Mouse (Mus musculus): Measurements from ENCODE around the gene Naip2. TPM values are rescaled to one million over a fixed set of nuclear protein-coding genes. Genes with fewer than 3 reads are reported as not detected.
"Not testable (repeated sequence)": the region's sequence is repeated elsewhere in the genome, so short reads cannot be mapped to it uniquely, and the experiment has no call there.

Gene Naip2
- 0.17 and 0.47 TPM in 2 replicates for polyA plus RNA-seq (2015; fragmentation: Nextera tagmentation; extraction: Ambion mirVana)

DNA sequence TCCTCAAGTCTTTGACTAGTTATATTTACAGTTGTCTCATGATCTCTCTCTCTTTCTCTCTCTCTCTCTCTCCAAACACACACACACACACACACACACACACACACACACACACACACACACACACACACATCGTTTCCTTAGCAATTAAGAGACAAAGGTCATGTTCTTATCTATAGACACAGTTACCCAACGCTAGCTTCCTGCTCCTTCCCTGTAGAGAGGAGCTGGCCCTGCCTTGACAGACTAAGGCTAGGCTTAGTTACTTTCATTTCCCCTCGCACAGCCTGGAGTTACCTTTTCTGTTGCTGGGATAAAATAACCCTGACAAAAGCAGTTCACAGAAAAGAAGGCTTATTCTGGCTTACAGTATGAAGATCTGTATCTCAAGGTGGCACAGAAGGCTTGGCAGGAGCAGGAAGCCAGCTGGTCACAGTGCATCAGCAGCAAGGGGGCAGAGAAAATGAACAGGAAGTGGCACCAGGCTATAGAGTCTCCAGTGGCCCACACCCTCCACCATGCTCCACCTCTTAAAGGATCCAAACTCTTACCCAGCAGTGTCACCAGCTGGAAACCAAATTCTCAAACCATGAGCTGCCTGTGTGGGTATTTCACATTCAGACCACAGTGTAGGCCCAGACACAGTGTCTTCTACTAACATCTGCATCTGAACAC lies at the start of gene Naip2:
TSS of gene Naip2 (minus strand) at position 434 of the 675 bp plus-strand sequence.
- H3K36me3 ChIP-seq; H3K9ac ChIP-seq (replicated peaks); H3K9me3 ChIP-seq (replicated peaks); H3K27ac ChIP-seq (replicated peaks); H3K4me2 ChIP-seq; H3K4me1 ChIP-seq; ATAC-seq (ENCODE audit: low FRiP score); H3K4me3 ChIP-seq (replicated peaks); H3K27me3 ChIP-seq (replicated peaks): not testable (repeated sequence)
- 73% methylated on average over 3 of the region's 3 CpGs for WGBS

DNA sequence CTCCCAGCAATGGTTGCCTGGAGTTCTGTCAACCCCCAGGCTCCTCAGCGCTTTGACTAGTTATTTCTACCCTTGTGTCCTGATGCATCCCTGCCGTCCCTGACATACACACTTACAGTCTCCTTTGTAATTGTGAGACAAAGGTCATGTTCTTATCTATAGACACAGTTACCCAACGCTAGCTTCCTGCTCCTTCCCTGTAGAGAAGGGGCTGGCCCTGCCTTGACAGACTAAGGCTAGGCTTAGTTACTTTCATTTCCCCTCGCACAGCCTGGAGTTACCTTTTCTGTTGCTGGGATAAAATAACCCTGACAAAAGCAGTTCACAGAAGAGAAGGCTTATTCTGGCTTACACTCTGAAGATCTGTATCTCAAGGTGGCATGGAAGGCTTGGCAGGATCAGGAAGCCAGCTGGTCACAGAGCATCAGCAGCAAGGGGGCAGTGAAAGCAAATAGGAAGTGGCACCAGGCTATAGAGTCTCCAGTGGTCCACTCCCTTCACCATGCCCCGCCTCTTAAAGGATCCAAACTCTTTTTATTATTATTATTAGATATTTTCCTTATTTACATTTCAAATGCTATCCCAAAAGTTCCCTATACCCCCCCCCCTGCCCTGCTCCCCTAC lies 45.1 kb upstream of the Naip2 start:
- WGBS = 82% methylated on average over 5 of the region's 5 CpGs
- H3K4me3 ChIP-seq (replicated peaks); H3K4me2 ChIP-seq; H3K9me3 ChIP-seq (replicated peaks); H3K27me3 ChIP-seq (replicated peaks); H3K9ac ChIP-seq (replicated peaks); H3K27ac ChIP-seq (replicated peaks); H3K36me3 ChIP-seq; H3K4me1 ChIP-seq; ATAC-seq (ENCODE audit: low FRiP score): not testable (repeated sequence)

DNA sequence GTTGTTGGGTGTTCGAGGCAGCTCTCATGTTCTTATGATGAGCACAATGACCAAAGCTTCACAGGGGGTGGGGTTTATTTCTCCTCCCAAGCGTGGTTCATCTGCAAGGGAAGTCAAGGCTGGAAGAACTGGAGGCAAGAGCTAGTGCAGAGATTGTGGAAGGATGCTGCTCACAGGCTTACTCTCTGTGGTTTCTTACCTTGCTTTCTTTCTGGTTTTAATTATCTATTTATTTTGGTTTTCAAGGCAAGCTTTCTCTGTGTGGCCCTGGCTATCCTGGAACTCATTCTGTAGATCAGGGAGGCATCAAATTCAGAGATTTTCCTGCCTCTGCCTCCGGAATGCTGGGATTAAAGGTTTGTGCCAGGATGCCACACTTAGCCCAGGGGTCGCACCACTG lies 44.3 kb upstream of the Naip2 start, which contains the start of gene Naip5:
TSS of gene Naip5 (minus strand) at position 101 of the 400 bp plus-strand sequence.
- H3K4me1 ChIP-seq; H3K4me2 ChIP-seq; H3K4me3 ChIP-seq (replicated peaks); ATAC-seq (ENCODE audit: low FRiP score); H3K27me3 ChIP-seq (replicated peaks); H3K9ac ChIP-seq (replicated peaks); H3K27ac ChIP-seq (replicated peaks); H3K36me3 ChIP-seq; H3K9me3 ChIP-seq (replicated peaks): not testable (repeated sequence)
- 83% methylated on average over 4 of the region's 4 CpGs for WGBS

DNA sequence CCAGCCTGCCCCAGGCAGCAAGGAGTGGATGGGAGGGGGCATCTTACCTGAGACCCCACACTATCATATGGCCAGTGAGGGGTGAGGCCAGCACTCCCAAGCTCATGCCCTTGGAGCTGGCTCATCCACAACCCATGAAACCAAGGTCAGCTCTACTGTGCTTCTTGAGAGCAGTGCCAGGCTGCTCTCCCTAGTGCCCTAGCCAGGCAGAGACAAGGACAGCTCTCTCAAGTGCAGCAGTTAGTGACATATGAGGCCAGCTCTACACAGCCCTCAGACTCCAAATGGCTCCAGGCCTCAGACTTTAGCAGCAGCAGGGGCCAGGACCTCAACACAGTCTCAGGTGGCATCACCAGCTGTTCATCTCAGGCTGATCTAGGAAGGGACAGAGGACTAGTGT lies 41.8 kb upstream of the Naip2 start:
- Histone ChIP-seq H3K27me3 (replicated peaks) (no peaks in the 10 kb centered on the region), H3K4me2 (no peak overlapping the region), H3K4me3 (replicated peaks) (no peak overlapping the region), H3K9ac (replicated peaks) (no peak overlapping the region), H3K4me1 (no peaks in the 10 kb centered on the region), H3K27ac (replicated peaks) (no peak overlapping the region), H3K9me3 (replicated peaks) (no peaks in the 10 kb centered on the region), H3K36me3 (no peaks in the 10 kb centered on the region)
- ATAC-seq (ENCODE audit: low FRiP score) = no peak

DNA sequence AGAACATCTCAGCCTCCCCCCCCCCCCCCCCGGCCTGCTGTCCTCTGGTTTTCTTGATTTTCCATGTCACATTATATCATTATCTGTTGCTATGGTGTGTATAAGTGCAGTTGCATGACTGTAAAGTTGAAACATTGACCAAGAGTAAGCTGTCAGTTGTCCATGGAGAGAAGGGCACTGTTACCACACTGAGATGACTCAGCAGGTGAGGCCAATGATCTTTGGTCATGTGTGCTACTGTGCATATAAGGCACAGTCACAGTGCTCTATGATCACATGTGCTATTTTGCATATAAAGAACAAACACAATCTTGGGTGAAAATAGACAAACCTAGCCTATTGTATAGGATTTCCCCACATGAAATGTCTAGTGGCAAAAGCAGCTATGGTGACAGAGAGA lies 11.8 kb upstream of the Naip2 start:
- H3K27ac ChIP-seq (replicated peaks); ATAC-seq (ENCODE audit: low FRiP score); H3K4me2 ChIP-seq; H3K9me3 ChIP-seq (replicated peaks); H3K9ac ChIP-seq (replicated peaks); H3K4me3 ChIP-seq (replicated peaks); H3K4me1 ChIP-seq; H3K27me3 ChIP-seq (replicated peaks); H3K36me3 ChIP-seq: not testable (repeated sequence)
- 89% methylated on average over 1 of the region's 1 CpGs for WGBS

DNA sequence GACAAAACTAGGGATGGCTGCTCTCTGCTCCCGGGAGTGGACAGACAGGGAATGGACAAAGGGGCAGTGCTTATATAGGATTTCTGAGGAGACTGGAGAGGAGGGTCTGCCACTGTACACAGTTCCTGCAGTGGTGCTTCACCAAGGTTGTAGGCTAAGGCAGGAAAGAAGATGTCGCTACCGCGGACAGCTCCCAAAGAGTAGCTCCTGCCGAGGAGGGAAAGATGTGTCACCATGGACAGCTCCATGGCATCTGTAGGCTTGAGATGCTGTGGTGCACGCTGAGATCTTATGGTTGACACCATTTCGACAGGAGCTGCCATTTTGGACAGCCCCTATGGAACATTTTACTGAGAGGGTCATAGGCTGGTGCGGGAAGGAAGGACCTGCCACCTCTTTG lies 8.6 kb upstream of the Naip2 start:
- no peak overlapping the region for H3K4me2 ChIP-seq
- no peaks in the 10 kb centered on the region for H3K27me3 ChIP-seq (replicated peaks)
- no peak overlapping the region for H3K4me3 ChIP-seq (replicated peaks)
- H3K36me3 ChIP-seq = no peaks in the 10 kb centered on the region
- no peak overlapping the region for H3K9ac ChIP-seq (replicated peaks)
- H3K4me1 ChIP-seq = no peaks in the 10 kb centered on the region
- H3K9me3 ChIP-seq (replicated peaks) = no peaks in the 10 kb centered on the region
- no peak for ATAC-seq (ENCODE audit: low FRiP score)
- 33% methylated on average over 8 of the region's 8 CpGs for WGBS
- H3K27ac ChIP-seq (replicated peaks) = no peak overlapping the region

DNA sequence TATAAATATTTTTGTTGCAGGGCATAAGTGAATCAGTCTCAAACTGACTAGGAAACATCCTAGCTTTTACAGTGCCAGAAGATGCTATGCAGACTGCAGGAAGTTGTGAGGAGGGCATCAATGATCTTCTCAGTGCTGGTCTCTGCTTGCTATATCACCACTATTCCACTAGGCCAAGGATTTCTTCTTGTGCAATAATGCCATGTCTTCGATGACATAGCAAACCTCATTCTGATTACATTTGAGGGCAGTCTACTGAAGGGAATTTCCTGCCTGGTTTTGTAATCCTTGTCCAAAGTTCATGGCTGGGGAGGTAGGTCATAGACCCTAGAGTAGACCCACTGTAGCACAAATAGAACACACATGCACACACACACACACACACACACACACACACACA lies 1.4 kb upstream of the Naip2 start:
- Histone ChIP-seq H3K4me1 (no peaks in the 10 kb centered on the region), H3K4me3 (replicated peaks) (no peak overlapping the region), H3K36me3 (no peaks in the 10 kb centered on the region), H3K4me2 (no peak overlapping the region), H3K27ac (replicated peaks) (no peak overlapping the region), H3K27me3 (replicated peaks) (no peaks in the 10 kb centered on the region), H3K9ac (replicated peaks) (no peak overlapping the region), H3K9me3 (replicated peaks) (no peaks in the 10 kb centered on the region)
- ATAC-seq (ENCODE audit: low FRiP score) = no peak
- 97% methylated on average over 1 of the region's 1 CpGs for WGBS

DNA sequence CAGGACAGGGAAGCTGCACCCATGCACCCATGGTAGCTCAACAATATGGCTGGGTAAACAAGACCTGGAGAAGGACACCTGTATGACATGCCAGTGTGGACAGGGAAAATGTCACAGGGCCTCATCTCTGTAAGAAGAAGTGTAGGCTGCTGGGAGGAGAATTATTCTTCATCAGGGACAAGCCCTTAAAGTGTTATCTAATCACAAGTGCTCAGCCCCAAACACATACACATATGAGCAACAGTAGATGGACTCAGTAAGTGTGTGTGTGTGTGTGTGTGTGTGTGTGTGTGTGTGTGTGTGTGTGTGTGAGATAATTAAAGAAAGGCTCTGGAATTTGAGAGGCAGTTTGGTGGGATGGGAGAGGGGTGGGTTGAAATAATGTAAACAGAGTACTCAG lies 1.1 kb downstream of the Naip2 start:
- Histone ChIP-seq H3K4me3 (replicated peaks) (no peak overlapping the region), H3K27me3 (replicated peaks) (no peaks in the 10 kb centered on the region), H3K9ac (replicated peaks) (no peak overlapping the region), H3K4me1 (no peaks in the 10 kb centered on the region), H3K4me2 (no peak overlapping the region), H3K9me3 (replicated peaks) (no peaks in the 10 kb centered on the region), H3K36me3 (no peaks in the 10 kb centered on the region), H3K27ac (replicated peaks) (no peak overlapping the region)
- no peak for ATAC-seq (ENCODE audit: low FRiP score)

DNA sequence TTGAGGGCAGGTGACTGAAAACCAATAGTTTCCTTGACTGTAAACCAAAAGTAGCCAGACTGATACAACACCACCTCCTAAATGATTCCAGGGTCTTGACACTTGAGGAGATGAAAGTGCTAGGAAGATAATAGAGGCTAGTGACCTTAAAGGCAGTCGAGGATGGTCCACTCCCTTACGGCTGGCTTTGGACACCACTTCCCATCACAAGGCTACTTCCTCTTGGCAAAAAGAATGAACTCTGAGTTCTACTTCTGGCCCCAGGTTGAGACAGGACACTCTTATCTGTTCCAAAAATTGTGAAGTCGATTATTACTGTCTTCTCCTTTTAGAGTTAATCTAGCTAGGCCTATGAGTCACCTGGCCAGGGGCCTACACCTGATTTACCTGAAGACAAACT lies 6.5 kb downstream of the Naip2 start:
- H3K4me3 ChIP-seq (replicated peaks) = no peak overlapping the region

DNA sequence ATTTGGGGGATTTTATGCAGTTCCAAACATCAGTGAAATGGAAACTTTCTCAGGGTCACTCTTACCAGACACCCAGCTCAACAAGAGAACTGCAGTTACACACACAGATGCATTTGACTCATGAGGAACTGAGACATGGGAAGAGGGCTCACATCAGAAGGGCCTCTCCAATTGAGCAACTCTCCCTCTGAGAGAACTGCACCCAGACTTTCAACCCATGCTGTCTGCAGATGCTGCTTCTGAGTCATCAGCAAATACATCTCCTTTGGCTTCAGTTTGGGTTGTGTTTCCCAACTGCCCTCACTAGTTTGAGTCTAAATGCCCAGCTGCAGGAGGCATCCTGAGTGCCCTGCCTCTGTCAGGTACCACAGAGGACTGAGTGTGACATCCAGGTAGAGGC lies 18.8 kb downstream of the Naip2 start:
- not testable (repeated sequence) for H3K27ac ChIP-seq (replicated peaks); ATAC-seq (ENCODE audit: low FRiP score); H3K4me1 ChIP-seq; H3K36me3 ChIP-seq; H3K27me3 ChIP-seq (replicated peaks); H3K9me3 ChIP-seq (replicated peaks); H3K4me2 ChIP-seq; H3K9ac ChIP-seq (replicated peaks); H3K4me3 ChIP-seq (replicated peaks)

More for the DNA sequence above, 6.5 kb downstream of the Naip2 start:
- 74% methylated on average over 3 of the region's 3 CpGs for WGBS
- no peaks in the 10 kb centered on the region for H3K9me3 ChIP-seq (replicated peaks)
- no peak for ATAC-seq (ENCODE audit: low FRiP score)
- H3K4me1 ChIP-seq = no peaks in the 10 kb centered on the region
- no peaks in the 10 kb centered on the region for H3K27me3 ChIP-seq (replicated peaks)
- no peak overlapping the region for H3K9ac ChIP-seq (replicated peaks)
- H3K36me3 ChIP-seq = no peaks in the 10 kb centered on the region
- H3K27ac ChIP-seq (replicated peaks) = no peak overlapping the region
- H3K4me2 ChIP-seq = no peak overlapping the region

DNA sequence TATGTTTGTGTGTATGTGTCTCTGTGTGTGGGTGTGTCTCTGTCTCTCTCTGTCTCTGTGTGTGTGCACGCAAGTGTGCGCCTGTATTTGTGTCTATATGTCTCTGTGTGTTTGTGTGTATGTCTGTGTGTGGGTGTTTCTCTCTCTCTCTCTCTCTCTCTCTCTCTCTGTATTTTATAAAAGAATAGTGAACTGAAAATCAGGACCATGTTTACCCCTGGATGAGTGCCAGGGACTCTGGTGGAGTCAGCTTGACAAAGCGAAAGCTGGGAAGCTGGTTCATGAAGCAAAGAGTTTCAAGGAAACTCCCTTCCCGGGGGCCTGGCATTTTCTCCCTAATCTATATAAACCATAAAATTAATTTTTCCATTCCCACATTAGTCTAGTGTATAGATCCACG lies 27.5 kb downstream of the Naip2 start:
- H3K4me1 ChIP-seq; H3K27me3 ChIP-seq (replicated peaks); H3K4me2 ChIP-seq; H3K36me3 ChIP-seq; ATAC-seq (ENCODE audit: low FRiP score); H3K4me3 ChIP-seq (replicated peaks); H3K9ac ChIP-seq (replicated peaks); H3K27ac ChIP-seq (replicated peaks); H3K9me3 ChIP-seq (replicated peaks): not testable (repeated sequence)
- 92% methylated on average over 4 of the region's 5 CpGs for WGBS

DNA sequence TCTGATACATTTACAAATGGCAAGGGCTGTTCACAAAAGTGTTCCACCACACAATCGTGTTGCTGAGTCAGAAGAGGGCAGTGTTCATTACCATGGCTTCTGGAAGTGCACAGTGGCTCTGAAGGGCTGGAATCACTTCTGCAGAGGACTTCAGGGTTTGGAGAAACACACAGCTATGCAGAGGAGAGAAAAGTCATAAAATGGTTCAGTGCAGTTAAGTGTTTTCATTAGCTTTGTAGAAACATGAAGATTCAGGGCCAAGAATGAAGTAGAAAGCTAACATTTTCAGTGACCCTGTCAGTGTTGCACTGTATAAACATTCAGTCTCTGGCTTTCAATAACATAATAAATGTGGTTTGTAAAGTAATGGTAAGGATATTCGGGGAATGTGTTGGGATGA lies 35.5 kb downstream of the Naip2 start:
- not testable (repeated sequence) for H3K27ac ChIP-seq (replicated peaks); H3K4me1 ChIP-seq; H3K36me3 ChIP-seq; H3K4me3 ChIP-seq (replicated peaks); H3K9ac ChIP-seq (replicated peaks); H3K27me3 ChIP-seq (replicated peaks); H3K4me2 ChIP-seq; ATAC-seq (ENCODE audit: low FRiP score); H3K9me3 ChIP-seq (replicated peaks)
- 82% methylated on average over 2 of the region's 2 CpGs for WGBS

Data from neural tube, embryonic 15.5 days (tissue).